Mouse (Mus musculus) limb, embryonic 15.5 days (tissue): ENCODE results near the gene Fzd10. TPM values are rescaled to one million over a fixed set of nuclear protein-coding genes. Genes with fewer than 3 reads are reported as not detected.

Source experiments
- ATAC-seq: fragments of 200-750 bp; cut with Nextera tagmentation; 2 replicates; pipeline ENCODE4 v1.8.0; 2017; ENCODE audit warnings: low read depth, moderate TSS enrichment; ENCODE audit not compliant: insufficient number of reproducible peaks, low FRiP score, low TSS enrichment
- H3K27ac ChIP-seq: fragments of 300-500 bp; sonication (generic); 2 replicates; pipeline ENCODE4 v1.5.1; 2015; ENCODE audit warnings: moderate library complexity, mild to moderate bottlenecking, inconsistent platforms
- H3K27me3 ChIP-seq: fragments of 300-500 bp; sonication (generic); 2 replicates; pipeline ENCODE4 v1.6.1; 2015; ENCODE audit warnings: inconsistent platforms
- H3K36me3 ChIP-seq: fragments of 300-500 bp; sonication (generic); 2 replicates; pipeline ENCODE4 v1.6.1; 2015; ENCODE audit warnings: inconsistent platforms
- H3K4me1 ChIP-seq: fragments of 300-500 bp; sonication (generic); 2 replicates; pipeline ENCODE4 v1.6.1; 2015; ENCODE audit warnings: inconsistent platforms
- H3K4me2 ChIP-seq: fragments of 300-500 bp; sonication (generic); 2 replicates; pipeline ENCODE4 v1.6.1; 2015; ENCODE audit warnings: mild to moderate bottlenecking, inconsistent platforms
- H3K4me3 ChIP-seq: fragments of 300-500 bp; sonication (generic); 2 replicates; pipeline ENCODE4 v1.5.1; 2015; ENCODE audit warnings: mild to moderate bottlenecking, inconsistent platforms
- H3K9ac ChIP-seq: fragments of 300-500 bp; sonication (generic); 2 replicates; pipeline ENCODE4 v1.6.1; 2015; ENCODE audit warnings: inconsistent platforms
- H3K9me3 ChIP-seq: fragments of 300-500 bp; sonication (generic); 2 replicates; pipeline ENCODE4 v1.6.1; 2016; ENCODE audit warnings: inconsistent platforms
- WGBS: fragments of 180-500 bp; shearing (Covaris S2); methylation state at CpG from one replicate; pipeline ENCODE4 v1.1.7; 2015; 5-methylcytosine and 5-hydroxymethylcytosine counted together
- polyA plus RNA-seq: library from polyadenylated mRNA; unstranded; fragments of >200 nt; fragmentation: Nextera tagmentation; extraction: Ambion mirVana; gene quantifications from 2 replicates; pipeline ENCODE4 v1.2.1, GENCODE M21; 2015

Gene Fzd10
- polyA plus RNA-seq, 1 experiment from 2014 or later = 7.7 TPM

DNA sequence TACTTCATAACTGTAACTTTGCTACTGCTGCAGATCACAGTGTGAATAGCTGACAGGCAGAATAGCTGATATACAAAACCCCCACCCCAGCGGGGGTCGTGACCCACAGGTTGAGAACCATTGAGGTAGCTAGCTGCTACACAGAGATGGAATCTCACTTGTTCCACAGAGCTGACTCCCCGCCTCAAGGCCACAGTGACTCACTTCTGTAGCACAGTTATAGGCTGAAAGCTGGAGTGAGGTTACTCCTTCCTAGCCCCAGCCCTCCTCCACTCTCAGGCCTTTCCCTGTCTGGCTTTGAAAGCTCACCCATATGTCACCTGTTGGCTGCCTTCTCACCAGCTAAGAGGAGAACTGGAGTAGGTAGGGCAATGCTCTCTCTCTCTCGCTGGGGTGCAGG is 19.7 kb upstream of the Fzd10 start:
- peaks cover 33% of the 10 kb centered on the region for H3K4me1 ChIP-seq
- H3K27me3 ChIP-seq = no peaks in the 10 kb centered on the region
- H3K9me3 ChIP-seq = no peaks in the 10 kb centered on the region
- no peak overlapping the region for H3K9ac ChIP-seq
- ATAC-seq = no peak
- H3K4me2 ChIP-seq = no peak overlapping the region
- H3K36me3 ChIP-seq = no peaks in the 10 kb centered on the region
- WGBS = 62% methylated on average over 4 of the region's 4 CpGs
- H3K27ac ChIP-seq = peak overlapping the region; percentile 65
- no peak overlapping the region for H3K4me3 ChIP-seq

DNA sequence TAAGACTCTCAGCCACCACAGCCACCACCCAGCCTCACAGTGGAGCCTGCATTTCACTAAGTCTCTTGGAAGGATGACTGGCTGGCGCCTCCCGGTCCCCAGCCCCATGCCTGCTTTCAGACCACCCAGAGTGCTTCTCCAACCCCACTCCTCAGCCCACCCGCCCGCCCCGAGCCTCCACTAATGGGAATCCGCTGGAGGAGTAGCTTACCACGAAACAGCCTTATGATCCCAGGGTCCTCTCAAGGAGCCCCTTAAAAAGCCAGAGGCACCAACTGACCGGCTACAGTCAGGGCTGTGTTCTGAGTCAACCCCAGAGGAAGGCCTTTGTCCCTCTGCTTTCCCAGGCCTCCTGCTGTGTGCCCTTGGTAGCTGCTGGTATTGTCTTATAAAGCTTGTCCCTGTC is 19.1 kb upstream of the Fzd10 start:
- 33% methylated on average over 8 of the region's 8 CpGs for whole genome bisulfite sequencing
- H3K9ac ChIP-seq = no peak overlapping the region
- H3K9me3 ChIP-seq = no peaks in the 10 kb centered on the region
- no peaks in the 10 kb centered on the region for H3K36me3 ChIP-seq
- H3K27ac ChIP-seq = 0 out of 2 replicates have a peak overlapping the region, but pooled peaks have one; percentile 65
- ATAC-seq = no peak
- peaks cover 29% of the 10 kb centered on the region for H3K4me1 ChIP-seq
- no peak overlapping the region for H3K4me2 ChIP-seq
- H3K4me3 ChIP-seq = no peak overlapping the region
- H3K27me3 ChIP-seq = no peaks in the 10 kb centered on the region

DNA sequence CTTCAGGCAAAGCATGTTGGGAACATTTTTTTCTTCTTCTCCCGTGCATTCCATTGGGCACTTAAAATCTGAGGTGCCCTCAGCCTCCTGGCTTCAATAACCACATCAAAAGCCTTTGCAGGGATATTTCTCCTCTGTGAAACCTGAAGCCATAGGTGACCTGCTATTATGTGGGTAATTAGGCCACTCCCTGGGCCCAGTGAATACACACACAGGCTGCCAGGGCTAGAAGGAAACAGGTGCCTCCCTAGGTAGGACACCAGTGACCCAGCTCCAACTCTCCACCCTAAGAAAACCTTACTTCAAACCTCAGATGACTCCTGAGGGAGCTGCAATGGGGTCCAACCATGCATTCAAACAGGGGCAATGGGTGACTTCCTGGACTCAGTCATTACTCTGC is 11.4 kb upstream of the Fzd10 start:
- Histone ChIP-seq H3K4me1 (no peaks in the 10 kb centered on the region), H3K27me3 (no peaks in the 10 kb centered on the region), H3K36me3 (no peaks in the 10 kb centered on the region), H3K9ac (no peak overlapping the region), H3K4me2 (no peak overlapping the region), H3K9me3 (no peaks in the 10 kb centered on the region), H3K4me3 (no peak overlapping the region), H3K27ac (no peak overlapping the region)
- no peak for ATAC-seq
- 19% methylated on average over 1 of the region's 1 CpGs for WGBS

DNA sequence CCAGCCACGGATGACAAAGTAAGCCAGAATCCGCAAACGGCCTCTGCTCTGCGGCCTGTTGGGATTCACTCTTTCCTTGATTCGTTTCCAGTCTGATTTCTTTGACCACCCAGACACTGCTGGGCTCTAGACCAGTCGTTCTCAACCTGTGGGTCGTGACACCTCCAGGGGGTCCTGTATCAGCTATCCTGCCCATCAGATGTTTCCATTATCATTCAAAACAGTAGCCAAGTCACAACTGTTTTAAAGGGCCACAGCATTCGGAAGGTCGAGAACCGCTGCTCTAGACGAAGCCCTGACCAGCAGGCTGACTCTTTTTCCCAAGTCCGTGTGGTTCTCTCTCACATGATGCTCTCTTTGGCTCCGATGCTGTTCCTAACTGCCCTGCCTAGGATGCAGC is 7.2 kb upstream of the Fzd10 start:
- 91% methylated on average over 13 of the region's 13 CpGs for WGBS
- H3K9ac ChIP-seq = no peak overlapping the region

DNA sequence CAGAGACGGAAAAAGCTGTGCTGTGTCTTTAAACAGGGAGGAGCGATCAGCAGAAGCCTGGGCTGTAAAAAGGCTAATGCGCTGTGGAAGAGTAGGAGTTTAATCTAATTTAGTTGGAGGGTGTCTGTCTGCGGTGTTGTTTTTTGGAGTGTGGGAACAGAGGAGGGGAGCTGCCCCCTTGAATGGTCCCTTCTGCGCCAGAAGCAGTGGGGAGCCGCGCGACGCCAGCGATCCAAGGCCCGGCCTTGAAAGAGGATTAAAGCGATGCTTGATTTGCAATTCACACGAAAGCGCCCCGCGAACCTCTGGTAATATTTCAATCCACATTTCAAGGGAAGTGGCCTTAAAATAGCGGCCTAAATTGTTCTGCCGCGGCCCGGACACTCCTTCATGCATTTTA is 3.8 kb upstream of the Fzd10 start:
- peak overlapping the region; percentile 53 for H3K4me2 ChIP-seq
- peak overlapping the region; percentile 26; the same call in 1 of the 2 replicates for H3K9ac ChIP-seq
- ATAC-seq = no peak
- peaks cover 25% of the 10 kb centered on the region for H3K27me3 ChIP-seq
- H3K4me1 ChIP-seq = peaks cover 42% of the 10 kb centered on the region
- no peaks in the 10 kb centered on the region for H3K36me3 ChIP-seq
- no peak overlapping the region; the same call in 1 of the 2 replicates for H3K27ac ChIP-seq
- 3% methylated on average over 20 of the region's 20 CpGs for WGBS
- no peaks in the 10 kb centered on the region for H3K9me3 ChIP-seq
- peak overlapping the region; percentile 39 for H3K4me3 ChIP-seq

More for the DNA sequence above, 7.2 kb upstream of the Fzd10 start:
- no peak for ATAC-seq
- no peaks in the 10 kb centered on the region for H3K36me3 ChIP-seq
- H3K27ac ChIP-seq = no peak overlapping the region
- no peak overlapping the region for H3K4me3 ChIP-seq
- H3K4me1 ChIP-seq = peaks cover 12% of the 10 kb centered on the region
- H3K27me3 ChIP-seq = no peaks in the 10 kb centered on the region
- H3K9me3 ChIP-seq = no peaks in the 10 kb centered on the region
- no peak overlapping the region for H3K4me2 ChIP-seq

DNA sequence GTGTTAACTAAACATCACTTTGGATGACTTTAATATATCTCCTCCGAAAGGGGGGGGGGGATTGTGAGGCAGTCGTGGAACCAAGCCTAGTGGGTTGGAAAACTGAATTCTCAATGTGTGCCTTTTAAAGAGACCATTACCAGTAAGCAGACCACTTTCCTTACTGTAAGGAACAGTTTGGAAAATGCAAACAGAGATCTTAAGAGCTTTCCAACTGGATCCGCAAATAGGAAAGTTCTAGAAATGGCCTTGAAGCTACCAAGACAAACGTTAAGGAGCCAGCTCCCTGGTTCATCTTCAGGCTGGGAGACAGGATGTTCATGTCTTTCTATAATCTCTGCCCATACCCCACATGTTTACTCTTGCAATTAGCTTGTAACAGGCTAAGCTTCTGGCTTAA is 3.3 kb upstream of the Fzd10 start:
- WGBS = 21% methylated on average over 4 of the region's 4 CpGs
- Histone ChIP-seq H3K9ac (no peak overlapping the region), H3K9me3 (no peaks in the 10 kb centered on the region), H3K36me3 (no peaks in the 10 kb centered on the region), H3K4me2 (peak overlapping the region; percentile 53; the same call in 1 of the 2 replicates), H3K4me3 (peak overlapping the region; percentile 39), H3K4me1 (peaks cover 48% of the 10 kb centered on the region), H3K27me3 (peaks cover 30% of the 10 kb centered on the region), H3K27ac (no peak overlapping the region)
- no peak for ATAC-seq

DNA sequence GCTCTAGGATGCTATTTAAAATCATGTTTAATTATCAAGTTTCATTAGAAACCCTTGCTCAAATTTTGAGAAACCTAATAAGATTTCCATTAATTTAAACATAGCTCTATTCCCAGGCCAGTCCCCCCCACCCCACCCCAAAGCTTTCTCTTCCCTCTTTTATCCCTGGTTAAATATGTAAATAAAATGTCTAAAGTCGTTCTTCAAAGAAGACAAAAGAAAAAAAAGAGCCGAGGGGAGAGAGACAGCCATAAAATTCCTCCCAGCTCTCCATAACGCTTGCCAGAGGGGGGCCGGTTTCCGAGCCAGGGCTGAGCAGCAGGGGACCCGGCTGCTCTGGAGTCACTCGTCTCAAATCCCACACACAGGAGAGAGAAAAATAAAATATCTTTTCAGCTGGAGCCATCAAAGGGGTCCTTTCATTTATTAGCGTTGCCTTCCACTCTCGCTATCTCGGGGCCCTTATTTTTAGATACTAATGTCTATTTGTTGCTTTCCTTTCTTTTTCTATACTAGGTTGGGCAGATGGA is 2.4 kb upstream of the Fzd10 start:
- Histone ChIP-seq H3K27ac (peak overlapping the region; percentile 72), H3K36me3 (no peaks in the 10 kb centered on the region), H3K4me1 (peaks cover 52% of the 10 kb centered on the region), H3K4me3 (peak overlapping the region; percentile 74), H3K9ac (no peak overlapping the region), H3K4me2 (peak overlapping the region; percentile 95), H3K27me3 (peaks cover 35% of the 10 kb centered on the region), H3K9me3 (no peaks in the 10 kb centered on the region)
- WGBS = 4% methylated on average over 10 of the region's 10 CpGs
- ATAC-seq = no peak

DNA sequence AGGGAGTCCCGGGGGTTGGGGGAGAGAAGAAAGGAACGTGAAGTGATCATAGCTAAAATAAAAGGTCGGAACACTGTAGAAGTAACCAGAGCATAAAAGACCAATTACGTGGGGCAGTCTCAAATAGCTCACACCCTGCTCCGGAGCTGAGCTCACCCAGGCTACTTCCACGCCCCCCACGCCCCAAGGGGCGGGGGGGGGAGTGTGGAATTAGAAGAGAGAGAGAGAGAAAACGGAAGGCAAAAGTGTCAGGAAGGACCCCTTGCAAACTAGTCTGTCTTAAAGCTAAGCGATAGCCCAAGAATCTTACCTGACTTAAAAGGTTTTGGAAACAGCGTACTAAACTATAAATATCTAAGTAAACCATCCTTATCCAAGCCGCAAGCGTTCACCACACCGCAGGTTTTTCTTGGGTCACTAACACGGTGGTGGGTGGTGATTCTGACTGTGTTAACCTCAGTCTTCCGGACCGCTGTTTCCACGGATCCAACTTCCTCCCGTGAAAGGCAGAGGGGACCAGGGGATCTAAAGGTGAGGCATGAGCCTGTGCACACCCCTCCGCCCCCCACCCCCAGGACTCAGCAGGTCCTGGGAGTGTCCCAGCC is 1.8 kb upstream of the Fzd10 start:
- under 1% methylated on average over 20 of the region's 20 CpGs for WGBS
- Histone ChIP-seq H3K36me3 (no peaks in the 10 kb centered on the region), H3K27me3 (peaks cover 35% of the 10 kb centered on the region), H3K4me1 (peaks cover 55% of the 10 kb centered on the region), H3K4me2 (peak overlapping the region; percentile 95), H3K9me3 (no peaks in the 10 kb centered on the region), H3K4me3 (peak overlapping the region; percentile 74), H3K27ac (peak overlapping the region; percentile 72), H3K9ac (no peak overlapping the region; the same call in 1 of the 2 replicates)
- ATAC-seq = no peak

DNA sequence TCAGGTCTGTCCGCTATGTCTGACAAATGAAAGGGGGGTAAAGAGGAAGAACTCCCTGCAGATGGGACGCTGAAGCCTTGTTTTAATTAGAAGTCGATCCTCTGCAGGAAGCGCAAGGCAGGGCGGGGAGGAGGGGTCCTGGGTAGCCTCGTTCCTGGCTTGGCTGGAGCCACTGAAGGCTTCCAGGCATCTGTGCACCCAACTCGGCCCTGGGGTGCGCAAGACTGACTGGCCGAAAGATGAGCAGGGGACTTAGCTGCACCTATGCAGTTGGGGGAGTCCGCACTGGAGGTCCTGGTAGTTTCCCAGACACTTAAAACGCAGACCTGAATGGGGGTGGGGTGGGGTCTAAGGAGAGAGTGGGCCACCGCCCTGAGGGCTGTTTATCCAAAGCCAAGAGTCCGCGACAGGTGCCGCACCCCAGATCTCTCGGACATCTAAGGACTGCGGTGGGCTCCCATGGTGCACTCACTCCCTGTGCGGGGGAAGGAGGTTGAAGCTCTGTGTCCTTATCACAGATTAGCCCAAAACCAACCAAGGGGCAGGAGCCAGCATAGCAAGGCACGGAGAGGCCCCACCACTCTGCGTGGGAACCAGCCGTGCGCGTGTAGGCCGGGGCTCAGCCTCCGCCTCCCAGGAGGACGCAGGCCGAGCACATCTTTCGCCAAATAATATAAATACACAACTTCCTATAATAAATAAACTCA is 1.1 kb upstream of the Fzd10 start:
- H3K9me3 ChIP-seq = no peaks in the 10 kb centered on the region
- H3K36me3 ChIP-seq = no peaks in the 10 kb centered on the region
- H3K27me3 ChIP-seq = peaks cover 35% of the 10 kb centered on the region
- H3K4me1 ChIP-seq = peaks cover 56% of the 10 kb centered on the region
- peak overlapping the region; percentile 31 for H3K9ac ChIP-seq
- WGBS = under 1% methylated on average over 28 of the region's 28 CpGs
- peak overlapping the region; percentile 72 for H3K27ac ChIP-seq
- peak overlapping the region; percentile 95 for H3K4me2 ChIP-seq
- peak overlapping the region; percentile 74 for H3K4me3 ChIP-seq
- ATAC-seq = 0 out of 2 replicates have a peak, but pooled peaks have one; percentile 7

DNA sequence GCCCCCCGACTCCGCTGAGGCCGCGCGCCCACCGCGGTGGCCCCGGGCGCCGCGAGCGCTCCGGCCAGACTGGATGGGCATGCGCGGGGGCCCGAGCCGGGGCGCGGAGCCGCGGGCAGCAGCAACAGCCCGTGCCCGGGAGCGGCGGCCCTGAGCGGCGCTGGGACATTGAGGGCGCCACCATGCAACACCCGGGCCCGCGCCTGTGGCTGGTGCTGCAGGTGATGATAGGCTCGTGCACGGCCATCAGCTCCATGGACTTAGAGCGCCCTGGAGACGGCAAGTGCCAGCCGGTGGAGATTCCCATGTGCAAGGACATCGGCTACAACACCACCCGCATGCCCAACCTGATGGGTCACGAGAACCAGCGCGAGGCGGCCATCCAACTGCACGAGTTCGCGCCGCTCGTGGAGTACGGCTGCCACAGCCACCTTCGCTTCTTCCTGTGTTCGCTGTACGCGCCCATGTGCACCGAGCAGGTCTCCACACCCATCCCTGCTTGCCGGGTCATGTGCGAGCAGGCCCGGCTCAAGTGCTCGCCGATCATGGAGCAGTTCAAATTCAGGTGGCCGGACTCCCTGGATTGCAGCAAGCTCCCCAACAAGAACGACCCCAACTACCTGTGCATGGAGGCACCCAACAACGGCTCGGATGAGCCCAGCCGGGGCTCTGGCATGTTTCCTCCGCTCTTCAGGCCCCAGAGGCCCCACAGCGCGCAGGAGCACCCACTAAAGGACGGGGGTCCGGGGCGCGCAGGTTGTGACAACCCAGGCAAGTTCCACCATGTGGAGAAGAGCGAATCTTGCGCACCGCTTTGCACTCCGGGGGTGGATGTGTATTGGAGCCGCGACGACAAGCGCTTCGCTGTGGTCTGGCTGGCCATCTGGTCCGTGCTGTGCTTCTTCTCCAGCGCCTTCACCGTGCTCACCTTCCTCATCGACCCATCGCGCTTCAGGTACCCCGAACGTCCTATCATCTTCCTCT is 684 bp downstream of the Fzd10 start:
- peaks cover 64% of the 10 kb centered on the region for H3K4me1 ChIP-seq
- ATAC-seq = no peak
- peak overlapping the region; percentile 65 for H3K9ac ChIP-seq
- under 1% methylated on average over 76 of the region's 87 CpGs for WGBS
- peak overlapping the region; percentile 95 for H3K4me2 ChIP-seq
- H3K36me3 ChIP-seq = no peaks in the 10 kb centered on the region
- peak overlapping the region; percentile 74 for H3K4me3 ChIP-seq
- H3K27me3 ChIP-seq = peaks cover 35% of the 10 kb centered on the region
- no peaks in the 10 kb centered on the region for H3K9me3 ChIP-seq
- H3K27ac ChIP-seq = peak overlapping the region; percentile 89

DNA sequence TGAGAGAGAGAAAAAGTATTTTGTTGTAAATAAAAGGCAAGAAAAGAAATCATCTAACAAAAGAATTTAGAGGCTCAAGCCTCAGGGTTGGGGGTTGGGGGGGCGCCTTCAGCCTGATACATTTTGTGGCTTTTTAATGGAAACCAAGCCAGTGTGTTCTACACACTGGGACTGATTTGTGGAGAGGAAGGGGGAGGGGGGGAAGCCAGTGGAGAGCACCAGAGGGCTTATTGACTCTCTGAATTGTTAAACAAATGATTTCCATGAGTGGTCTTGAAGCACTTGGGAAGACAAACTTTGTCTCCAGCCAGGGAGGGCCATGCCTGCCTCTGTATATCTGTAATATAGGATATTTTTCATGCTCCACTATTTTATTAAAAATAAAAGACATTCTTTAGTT is 3.0 kb downstream of the Fzd10 start:
- Histone ChIP-seq H3K27ac (no peak overlapping the region), H3K36me3 (no peaks in the 10 kb centered on the region), H3K9ac (no peak overlapping the region), H3K4me3 (peak overlapping the region; percentile 1; the same call in 1 of the 2 replicates), H3K9me3 (no peaks in the 10 kb centered on the region), H3K27me3 (peaks cover 35% of the 10 kb centered on the region), H3K4me1 (peaks cover 55% of the 10 kb centered on the region), H3K4me2 (peak overlapping the region; percentile 95)
- ATAC-seq = no peak
- 44% methylated on average over 1 of the region's 1 CpGs for WGBS
